Mouse (Mus musculus) kidney, postnatal 0 days (tissue): ENCODE results near the gene Nt5c3b. TPM values are rescaled to one million over a fixed set of nuclear protein-coding genes. Genes with fewer than 3 reads are reported as not detected.
A peak's percentile ranks its signal among the peaks of the same experiment; 100 is the strongest.

Experiments
- ATAC-seq: fragments of 200-750 bp; cut with Nextera tagmentation; replicated peaks from 2 replicates; pipeline ENCODE4 v1.8.0; 2017; ENCODE audit warnings: low read depth, moderate number of reproducible peaks, moderate TSS enrichment, moderate library complexity; ENCODE audit not compliant: low FRiP score
- DNase-seq: peaks from one replicate; pipeline ENCODE4 v3.0.0-alpha.2; 2016; ENCODE audit warnings: low spot score
- H3K27ac ChIP-seq: fragments of 300-500 bp; sonication (generic); 2 replicates; pipeline ENCODE4 v1.5.1; 2014; ENCODE audit warnings: mild to moderate bottlenecking
- H3K27me3 ChIP-seq: fragments of 300-500 bp; sonication (generic); 2 replicates; pipeline ENCODE4 v1.6.1; 2014; ENCODE audit warnings: low read length, mixed read lengths; ENCODE audit not compliant: insufficient read depth
- H3K36me3 ChIP-seq: fragments of 300-500 bp; sonication (generic); 2 replicates; pipeline ENCODE4 v1.6.1; 2014; ENCODE audit warnings: low read length, mixed read lengths; ENCODE audit not compliant: insufficient read depth
- H3K4me1 ChIP-seq: fragments of 300-500 bp; sonication (generic); replicated peaks from 2 replicates; pipeline ENCODE4 v1.6.1; 2014; ENCODE audit warnings: antibody characterized with exemption, low read length, mixed read lengths; ENCODE audit not compliant: insufficient read depth
- H3K4me2 ChIP-seq: fragments of 300-500 bp; sonication (generic); 2 replicates; pipeline ENCODE4 v1.6.1; 2014; ENCODE audit warnings: mild to moderate bottlenecking, low read length, moderate library complexity, mixed read lengths
- H3K4me3 ChIP-seq: fragments of 300-500 bp; sonication (generic); replicated peaks from 2 replicates; pipeline ENCODE4 v1.5.1; 2014; ENCODE audit warnings: low read depth, low read length
- H3K9ac ChIP-seq: fragments of 300-500 bp; sonication (generic); 2 replicates; pipeline ENCODE4 v1.6.1; 2014; ENCODE audit warnings: low read depth, low read length
- H3K9me3 ChIP-seq: fragments of 300-500 bp; sonication (generic); replicated peaks from 2 replicates; pipeline ENCODE4 v1.6.1; 2016; ENCODE audit warnings: low read length, inconsistent platforms, mixed read lengths
- CTCF ChIP-seq: IDR thresholded peaks from 2 replicates; pipeline ENCODE4 v1.5.1; 2016; ENCODE audit warnings: antibody characterized with exemption, low read depth, mild to moderate bottlenecking, moderate library complexity
- WGBS: fragments of 180-500 bp; shearing (Covaris S2); extraction: QIAGEN DNeasy Blood & Tissue Kit; methylation state at CpG from one replicate; pipeline ENCODE4 v1.1.7; 2014; 5-methylcytosine and 5-hydroxymethylcytosine counted together
- polyA plus RNA-seq: library from polyadenylated mRNA; unstranded; fragments of >200 nt; fragmentation: Nextera tagmentation; extraction: Ambion mirVana; gene quantifications from 2 replicates; pipeline ENCODE4 v1.2.1, GENCODE M21; 2015

Gene Nt5c3b
- polyA plus RNA-seq, result 97.6 and 98.6 TPM in 2 replicates

DNA sequence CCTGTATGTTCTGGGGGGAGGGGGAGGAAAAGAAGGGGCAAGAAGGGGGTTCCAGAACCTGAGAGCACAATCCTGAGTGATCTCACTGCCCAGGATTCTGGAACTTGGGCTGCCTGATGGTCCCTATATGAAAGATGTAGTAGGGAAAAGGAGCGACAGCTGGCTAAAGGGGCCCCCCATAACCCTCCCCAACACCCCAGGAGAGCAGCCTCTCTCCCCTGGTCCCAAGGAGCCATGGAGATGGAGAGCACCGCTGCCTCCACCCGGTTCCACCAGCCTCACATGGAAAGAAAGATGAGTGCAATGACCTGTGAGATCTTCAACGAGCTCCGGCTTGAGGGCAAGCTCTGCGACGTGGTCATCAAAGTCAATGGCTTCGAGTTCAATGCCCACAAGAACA, at the start of gene Nt5c3b, which contains the start of gene Klhl10:
Gene Nt5c3b (minus strand): TSS at position 12 of the 400 bp plus-strand sequence.
Gene Klhl10 (plus strand): TSS at position 121 of the 400 bp plus-strand sequence.
- ATAC-seq (no peak), DNase-seq (no peak)
- no peak for TF ChIP-seq CTCF
- H3K4me1 ChIP-seq, result peaks cover 16% of the 10 kb centered on the region
- H3K9ac ChIP-seq, result peak within 1 kb of the TSS; percentile 91
- H3K27ac ChIP-seq, result peak within 1 kb of the TSS; percentile 16; the same call in 1 of the 2 replicates
- WGBS, result 62% methylated on average over 8 of the region's 8 CpGs
- peak within 1 kb of the TSS; percentile 85 for H3K4me3 ChIP-seq
- no peaks in the 10 kb centered on the region for H3K27me3 ChIP-seq
- H3K4me2 ChIP-seq, result peak within 1 kb of the TSS; percentile 96
- H3K36me3 ChIP-seq, result peaks cover under 1% of the 10 kb centered on the region; the same call in 1 of the 2 replicates
- no peaks in the 10 kb centered on the region for H3K9me3 ChIP-seq

- Histone ChIP-seq H3K4me3 (no peak overlapping the region), H3K4me1 (no peaks in the 10 kb centered on the region), H3K27me3 (no peaks in the 10 kb centered on the region), H3K9me3 (no peaks in the 10 kb centered on the region), H3K36me3 (peaks cover 58% of the 10 kb centered on the region), H3K9ac (no peak overlapping the region), H3K27ac (no peak overlapping the region), H3K4me2 (no peak overlapping the region)
- DNase-seq (no peak), ATAC-seq (no peak)
- WGBS, result 89% methylated on average over 6 of the region's 6 CpGs
- peak; percentile 59 for TF ChIP-seq CTCF
These were observed 49.3 kb upstream of the Nt5c3b start for GRCm38 (mm10) chr11:100490951-100491350.

GRCm38 (mm10) chr11:100485801-100486538, 44.4 kb upstream of the Nt5c3b start:
- no peak for ATAC-seq

GRCm38 (mm10) chr11:100484461-100484860, 42.9 kb upstream of the Nt5c3b start:
- DNase-seq (no peak), ATAC-seq (no peak)
- TF ChIP-seq CTCF, result no peak
- no peaks in the 10 kb centered on the region for H3K4me1 ChIP-seq
- H3K4me2 ChIP-seq, result no peak overlapping the region
- H3K9ac ChIP-seq, result no peak overlapping the region
- no peak overlapping the region for H3K4me3 ChIP-seq
- no peaks in the 10 kb centered on the region for H3K27me3 ChIP-seq
- no peak overlapping the region for H3K27ac ChIP-seq
- no peaks in the 10 kb centered on the region for H3K9me3 ChIP-seq
- H3K36me3 ChIP-seq, result peaks cover 68% of the 10 kb centered on the region
- whole genome bisulfite sequencing, result 91% methylated on average over 3 of the region's 3 CpGs

More at GRCm38 (mm10) chr11:100485801-100486538, 44.4 kb upstream of the Nt5c3b start:
- no peak overlapping the region for H3K4me3 ChIP-seq
- H3K27ac ChIP-seq, result no peak overlapping the region
- H3K9ac ChIP-seq, result no peak overlapping the region
- DNase-seq, result peak; percentile 66
- H3K9me3 ChIP-seq, result no peaks in the 10 kb centered on the region
- no peak overlapping the region for H3K4me2 ChIP-seq
- WGBS, result 78% methylated on average over 8 of the region's 8 CpGs
- no peaks in the 10 kb centered on the region for H3K27me3 ChIP-seq
- H3K36me3 ChIP-seq, result peaks cover 64% of the 10 kb centered on the region
- TF ChIP-seq CTCF, result peak; percentile 72
- H3K4me1 ChIP-seq, result no peaks in the 10 kb centered on the region

GRCm38 (mm10) chr11:100479152-100479551, 37.5 kb upstream of the Nt5c3b start:
- H3K4me1 ChIP-seq, result no peaks in the 10 kb centered on the region
- H3K9ac ChIP-seq, result no peak overlapping the region
- no peak overlapping the region for H3K4me3 ChIP-seq
- no peak for ATAC-seq
- H3K36me3 ChIP-seq, result peaks cover 51% of the 10 kb centered on the region
- H3K9me3 ChIP-seq, result no peaks in the 10 kb centered on the region
- no peak for DNase-seq
- no peak overlapping the region for H3K4me2 ChIP-seq
- no peak for TF ChIP-seq CTCF
- 57% methylated on average over 7 of the region's 7 CpGs for WGBS
- H3K27me3 ChIP-seq, result no peaks in the 10 kb centered on the region
- no peak overlapping the region for H3K27ac ChIP-seq

GRCm38 (mm10) chr11:100476281-100476680, 34.7 kb upstream of the Nt5c3b start:
- Histone ChIP-seq H3K27ac (no peak overlapping the region), H3K4me2 (no peak overlapping the region), H3K4me1 (0 out of 2 replicates have a peak, but pooled peaks cover 2% of the 10 kb centered on the region), H3K27me3 (no peaks in the 10 kb centered on the region), H3K4me3 (no peak overlapping the region), H3K9me3 (no peaks in the 10 kb centered on the region), H3K36me3 (peaks cover 28% of the 10 kb centered on the region), H3K9ac (no peak overlapping the region)
- no peak for TF ChIP-seq CTCF
- DNase-seq (no peak), ATAC-seq (no peak)
- 86% methylated on average over 5 of the region's 5 CpGs for WGBS
